Mouse (Mus musculus) liver, postnatal 0 days (tissue): ENCODE measurements around the gene Slc25a36. TPM values are rescaled to one million over a fixed set of nuclear protein-coding genes. Genes with fewer than 3 reads are reported as not detected.

ENCODE experiments used
- ATAC-seq: fragments of 200-750 bp; cut with Nextera tagmentation; 2 replicates; pipeline ENCODE4 v1.8.0; 2017; ENCODE audit warnings: mild to moderate bottlenecking, moderate library complexity
- DNase-seq: peaks from one replicate; pipeline ENCODE4 v3.0.0-alpha.2; 2016
- H3K27ac ChIP-seq: fragments of 300-500 bp; sonication (generic); 2 replicates; pipeline ENCODE4 v1.5.1; 2014; ENCODE audit warnings: antibody characterized with exemption, moderate library complexity, mild to moderate bottlenecking, low read depth
- H3K27me3 ChIP-seq: fragments of 300-500 bp; sonication (generic); 2 replicates; pipeline ENCODE4 v1.6.1; 2014; ENCODE audit warnings: low read length, control low read depth, mixed read lengths; ENCODE audit not compliant: insufficient read depth
- H3K36me3 ChIP-seq: fragments of 300-500 bp; sonication (generic); replicated peaks from 2 replicates; pipeline ENCODE4 v1.6.1; 2014; ENCODE audit warnings: mild to moderate bottlenecking, control low read depth, low read length, moderate library complexity, mixed read lengths; ENCODE audit not compliant: insufficient read depth
- H3K4me1 ChIP-seq: fragments of 300-500 bp; sonication (generic); 2 replicates; pipeline ENCODE4 v1.6.1; 2014; ENCODE audit warnings: antibody characterized with exemption, mild to moderate bottlenecking, control low read depth; ENCODE audit not compliant: insufficient read depth
- H3K4me2 ChIP-seq: fragments of 300-500 bp; sonication (generic); 2 replicates; pipeline ENCODE4 v1.6.1; 2014; ENCODE audit warnings: low read depth, mild to moderate bottlenecking, low read length, moderate library complexity, mixed read lengths
- H3K4me3 ChIP-seq: fragments of 300-500 bp; sonication (generic); 2 replicates; pipeline ENCODE4 v1.5.1; 2014; ENCODE audit warnings: low read depth, low read length
- H3K9ac ChIP-seq: fragments of 300-500 bp; sonication (generic); replicated peaks from 2 replicates; pipeline ENCODE4 v1.6.1; 2014; ENCODE audit warnings: mild to moderate bottlenecking, moderate library complexity
- H3K9me3 ChIP-seq: fragments of 300-500 bp; sonication (generic); 2 replicates; pipeline ENCODE4 v1.6.1; 2016; ENCODE audit warnings: mild to moderate bottlenecking, control low read depth, low read length, mixed read lengths
- CTCF ChIP-seq: sonication (generic); IDR thresholded peaks from 2 replicates; pipeline ENCODE4 v1.5.1; 2016; ENCODE audit warnings: antibody characterized with exemption, low read depth
- EP300 ChIP-seq: IDR thresholded peaks from 2 replicates; pipeline ENCODE4 v1.6.1; 2016; ENCODE audit warnings: antibody characterized with exemption, low read depth, mild to moderate bottlenecking
- WGBS: fragments of 180-500 bp; shearing (Covaris S2); extraction: QIAGEN DNeasy Blood & Tissue Kit; methylation state at CpG from one replicate; pipeline ENCODE4 v1.1.7; 2014; ENCODE audit not compliant: insufficient replicate concordance; 5-methylcytosine and 5-hydroxymethylcytosine counted together
- polyA plus RNA-seq: library from polyadenylated mRNA; unstranded; fragments of >200 nt; fragmentation: Nextera tagmentation; extraction: Ambion mirVana; gene quantifications from 2 replicates; pipeline ENCODE4 v1.2.1, GENCODE M21; 2015

The Slc25a36 gene
- polyA plus RNA-seq, 1 experiment from 2014 or later: 4.8 TPM

DNA sequence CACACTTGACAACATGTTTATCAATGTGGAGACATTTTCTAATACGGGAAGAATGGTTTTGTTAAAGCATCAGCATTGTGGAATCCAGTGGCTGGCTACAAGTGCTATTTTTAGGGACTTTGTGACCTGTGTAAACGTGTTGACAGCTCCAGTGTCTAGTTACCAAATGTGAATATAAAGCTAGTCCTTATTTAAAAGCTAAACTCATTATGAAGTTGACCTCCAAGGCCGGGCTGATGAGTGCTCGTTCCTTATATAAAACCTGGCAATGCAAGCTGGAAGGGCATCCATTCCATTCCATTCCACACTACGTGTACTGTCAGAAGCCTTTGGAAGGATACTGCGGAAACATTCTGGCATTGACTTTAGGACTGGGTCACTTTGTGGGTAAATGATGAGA, 34.4 kb upstream of the Slc25a36 start:
- Histone ChIP-seq H3K4me1 (peaks cover 2% of the 10 kb centered on the region; the same call in 1 of the 2 replicates), H3K36me3 (no peaks in the 10 kb centered on the region), H3K27ac (no peak overlapping the region), H3K27me3 (peaks cover 45% of the 10 kb centered on the region), H3K9ac (no peak overlapping the region), H3K9me3 (no peaks in the 10 kb centered on the region), H3K4me2 (no peak overlapping the region), H3K4me3 (no peak overlapping the region)
- DNase-seq (no peak), ATAC-seq (no peak)
- TF ChIP-seq CTCF (no peak), EP300 (no peak)
- 67% methylated on average over 6 of the region's 6 CpGs for WGBS

GRCm38 (mm10) chr9:97143416-97143815, 32.5 kb upstream of the Slc25a36 start:
- DNase-seq (no peak), ATAC-seq (no peak)
- Histone ChIP-seq H3K4me2 (no peak overlapping the region), H3K4me3 (no peak overlapping the region), H3K9ac (no peak overlapping the region), H3K27ac (no peak overlapping the region), H3K27me3 (peaks cover 53% of the 10 kb centered on the region), H3K36me3 (no peaks in the 10 kb centered on the region), H3K9me3 (no peaks in the 10 kb centered on the region), H3K4me1 (peaks cover 2% of the 10 kb centered on the region; the same call in 1 of the 2 replicates)
- 79% methylated on average over 5 of the region's 5 CpGs for WGBS
- no peak for TF ChIP-seq EP300
- TF ChIP-seq CTCF: no peak

DNA sequence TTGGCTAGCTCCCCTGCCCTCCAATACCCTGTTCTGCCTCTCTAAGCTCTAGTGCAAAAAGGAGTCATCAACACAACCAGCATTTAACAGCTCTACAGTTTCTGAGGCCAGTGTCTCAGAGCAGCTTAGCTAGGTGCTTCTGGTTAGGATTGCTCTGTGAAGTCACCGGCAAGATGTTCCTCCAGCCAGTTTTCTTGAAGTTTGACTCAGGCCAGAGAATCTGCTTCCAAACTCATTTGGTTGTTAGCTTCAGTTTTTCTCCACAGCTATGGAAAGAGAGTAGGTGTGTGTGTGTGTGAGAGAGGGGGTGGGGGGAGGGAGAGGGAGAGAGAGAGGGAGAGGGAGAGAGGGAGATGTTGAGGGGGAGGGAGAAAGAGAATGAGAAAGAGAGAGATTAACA, 31.6 kb upstream of the Slc25a36 start:
- Histone ChIP-seq H3K27me3 (peaks cover 53% of the 10 kb centered on the region), H3K4me2 (no peak overlapping the region), H3K9ac (no peak overlapping the region), H3K27ac (no peak overlapping the region), H3K9me3 (no peaks in the 10 kb centered on the region), H3K36me3 (no peaks in the 10 kb centered on the region), H3K4me3 (no peak overlapping the region), H3K4me1 (peaks cover 2% of the 10 kb centered on the region; the same call in 1 of the 2 replicates)
- ATAC-seq (no peak), DNase-seq (no peak)
- TF ChIP-seq EP300: no peak
- no peak for TF ChIP-seq CTCF
- 83% methylated on average over 1 of the region's 1 CpGs for WGBS

GRCm38 (mm10) chr9:97141723-97142122, 30.8 kb upstream of the Slc25a36 start:
- ATAC-seq (no peak), DNase-seq (no peak)
- Histone ChIP-seq H3K4me3 (no peak overlapping the region), H3K27me3 (peaks cover 53% of the 10 kb centered on the region), H3K36me3 (no peaks in the 10 kb centered on the region), H3K4me2 (no peak overlapping the region), H3K4me1 (no peaks in the 10 kb centered on the region; the same call in 1 of the 2 replicates), H3K9ac (no peak overlapping the region), H3K9me3 (no peaks in the 10 kb centered on the region), H3K27ac (no peak overlapping the region)
- 60% methylated on average over 2 of the region's 2 CpGs for WGBS
- TF ChIP-seq EP300 (no peak), CTCF (no peak)

GRCm38 (mm10) chr9:97140145-97140932, 29.4 kb upstream of the Slc25a36 start:
- ATAC-seq: no peak
- 62% methylated on average over 10 of the region's 10 CpGs for WGBS
- no peaks in the 10 kb centered on the region for H3K4me1 ChIP-seq
- DNase-seq: no peak
- TF ChIP-seq CTCF (no peak), EP300 (no peak)
- no peak overlapping the region for H3K27ac ChIP-seq
- H3K27me3 ChIP-seq: peaks cover 52% of the 10 kb centered on the region
- no peaks in the 10 kb centered on the region for H3K36me3 ChIP-seq
- H3K4me2 ChIP-seq: no peak overlapping the region
- H3K4me3 ChIP-seq: no peak overlapping the region
- no peak overlapping the region for H3K9ac ChIP-seq
- no peaks in the 10 kb centered on the region for H3K9me3 ChIP-seq

DNA sequence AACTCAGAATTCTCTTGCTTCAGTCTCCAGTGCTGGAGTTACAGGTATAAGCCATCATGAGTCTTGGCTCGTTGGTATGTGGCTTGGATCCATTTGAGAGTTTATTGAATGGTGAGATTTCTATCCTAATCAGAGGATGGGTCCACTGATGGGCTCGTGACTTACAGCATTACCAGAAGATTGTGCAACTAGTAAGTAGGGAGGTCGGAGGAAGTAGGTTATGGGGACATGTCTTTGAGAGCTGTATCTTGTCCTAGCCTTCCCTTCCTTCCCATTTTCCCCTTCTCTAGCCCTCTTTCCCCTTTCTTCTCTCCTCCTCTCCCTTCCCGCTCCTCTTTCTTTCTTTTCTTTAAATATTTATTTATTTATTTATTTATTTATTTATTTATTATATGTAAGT, 26.7 kb upstream of the Slc25a36 start:
- Histone ChIP-seq H3K4me2 (no peak overlapping the region), H3K27me3 (peaks cover 49% of the 10 kb centered on the region), H3K27ac (no peak overlapping the region), H3K9me3 (no peaks in the 10 kb centered on the region), H3K36me3 (no peaks in the 10 kb centered on the region), H3K9ac (no peak overlapping the region), H3K4me1 (no peaks in the 10 kb centered on the region), H3K4me3 (no peak overlapping the region)
- WGBS: 66% methylated on average over 4 of the region's 4 CpGs
- TF ChIP-seq CTCF (no peak), EP300 (no peak)
- DNase-seq (no peak), ATAC-seq (no peak)
